Mouse (Mus musculus): ENCODE data around the gene Gng7.

Gng7 gene

GRCm38 (mm10) chr10:80946684-80947437 lies 67.9 kb downstream of the Gng7 start:
- DNase-seq (ENCODE audit: low read depth, low spot score): peak; percentile 84

GRCm38 (mm10) chr10:80944231-80944630 lies 70.5 kb downstream of the Gng7 start:
- DNase-seq (ENCODE audit: low read depth, low spot score): no peak

GRCm38 (mm10) chr10:80943701-80944100 lies 71.0 kb downstream of the Gng7 start:
- no peak for DNase-seq (ENCODE audit: low read depth, low spot score)

- no peak for DNase-seq (ENCODE audit: low read depth, low spot score)
Measured at GRCm38 (mm10) chr10:80942919-80943318, 71.8 kb downstream of the Gng7 start.

- no peak for DNase-seq (ENCODE audit: low read depth, low spot score)
Measured at GRCm38 (mm10) chr10:80940988-80941347, 73.8 kb downstream of the Gng7 start.

GRCm38 (mm10) chr10:80940320-80940987 lies 74.3 kb downstream of the Gng7 start:
- DNase-seq (ENCODE audit: low read depth, low spot score): peak; percentile 97

GRCm38 (mm10) chr10:80939671-80940070 lies 75.1 kb downstream of the Gng7 start:
- peak; percentile 97 for DNase-seq (ENCODE audit: low read depth, low spot score)

GRCm38 (mm10) chr10:80938831-80939550 lies 75.8 kb downstream of the Gng7 start:
- no peak for DNase-seq (ENCODE audit: low read depth, low spot score)

GRCm38 (mm10) chr10:80937646-80938045 lies 77.1 kb downstream of the Gng7 start:
- DNase-seq (ENCODE audit: low read depth, low spot score): no peak

- DNase-seq (ENCODE audit: low read depth, low spot score): no peak
Measured at GRCm38 (mm10) chr10:80936810-80937164, 78.0 kb downstream of the Gng7 start.

GRCm38 (mm10) chr10:80936135-80936809 lies 78.5 kb downstream of the Gng7 start:
- no peak for DNase-seq (ENCODE audit: low read depth, low spot score)

GRCm38 (mm10) chr10:80935698-80936097 lies 79.0 kb downstream of the Gng7 start:
- peak; percentile 60 for DNase-seq (ENCODE audit: low read depth, low spot score)

GRCm38 (mm10) chr10:80935241-80935640 lies 79.5 kb downstream of the Gng7 start:
- no peak for DNase-seq (ENCODE audit: low read depth, low spot score)

GRCm38 (mm10) chr10:80934136-80934985 lies 80.4 kb downstream of the Gng7 start:
- DNase-seq (ENCODE audit: low read depth, low spot score): no peak

- DNase-seq (ENCODE audit: low read depth, low spot score): peak; percentile 72
Measured at GRCm38 (mm10) chr10:80933421-80933979, 81.2 kb downstream of the Gng7 start.

- DNase-seq (ENCODE audit: low read depth, low spot score): no peak
Measured at GRCm38 (mm10) chr10:80932700-80933420, 81.9 kb downstream of the Gng7 start.

- no peak for DNase-seq (ENCODE audit: low read depth, low spot score)
Measured at GRCm38 (mm10) chr10:80932206-80932605, 82.5 kb downstream of the Gng7 start.

GRCm38 (mm10) chr10:80931695-80932094 lies 83.0 kb downstream of the Gng7 start:
- DNase-seq (ENCODE audit: low read depth, low spot score): no peak

- no peak for DNase-seq (ENCODE audit: low read depth, low spot score)
Measured at GRCm38 (mm10) chr10:80931153-80931671, 83.5 kb downstream of the Gng7 start.

Measured in R1 (cell line).